Mouse (Mus musculus) kidney, adult 2 months (tissue): Measurements from ENCODE around the gene Ube2i.

Experiments used
- CTCF ChIP-seq: fragments of 200-500 bp; conservative IDR thresholded peaks from 2 replicates; pipeline ENCODE4 v1.5.1; 2011; ENCODE audit warnings: low read depth, mild to moderate bottlenecking, control low read depth, low read length, moderate library complexity, mixed read lengths; ENCODE audit not compliant: insufficient read depth, insufficient read length
- POLR2A ChIP-seq: fragments of 200-500 bp; IDR thresholded peaks from one replicate; pipeline ENCODE4 v1.6.1; 2011; ENCODE audit warnings: low read depth, low read length, control low read depth

GRCm38 (mm10) chr17:25220746-25221145 lies 53.7 kb downstream of the Ube2i start:
- no peak for TF ChIP-seq CTCF
- TF ChIP-seq POLR2A: no peak
